Mouse (Mus musculus) limb, embryonic 11.5 days (tissue): ENCODE measurements around the gene Slc22a4. TPM values are rescaled to one million over a fixed set of nuclear protein-coding genes. Genes with fewer than 3 reads are reported as not detected.
"Not testable (repeated sequence)": the region's sequence is repeated elsewhere in the genome, so short reads cannot be mapped to it uniquely, and the experiment has no call there.

Experiments used
- ATAC-seq: fragments of 200-750 bp; cut with Nextera tagmentation; 2 replicates; pipeline ENCODE4 v1.8.0; 2017; ENCODE audit warnings: low read depth; ENCODE audit not compliant: insufficient number of reproducible peaks, low FRiP score, low TSS enrichment
- DNase-seq: peaks from one replicate; pipeline ENCODE4 v3.0.0-alpha.2; 2015; ENCODE audit warnings: low spot score
- H3K27ac ChIP-seq: fragments of 300-500 bp; sonication (generic); replicated peaks from 2 replicates; pipeline ENCODE4 v1.5.1; 2014; ENCODE audit warnings: low read depth, mild to moderate bottlenecking, low read length
- H3K27me3 ChIP-seq: fragments of 300-500 bp; sonication (generic); 2 replicates; pipeline ENCODE4 v1.6.1; 2014; ENCODE audit warnings: mild to moderate bottlenecking, low read length, mixed read lengths; ENCODE audit not compliant: control insufficient read depth, insufficient read depth
- H3K36me3 ChIP-seq: fragments of 300-500 bp; sonication (generic); 2 replicates; pipeline ENCODE4 v1.6.1; 2014; ENCODE audit warnings: mild to moderate bottlenecking, low read length, moderate library complexity, mixed read lengths; ENCODE audit not compliant: control insufficient read depth, insufficient read depth
- H3K4me1 ChIP-seq: fragments of 300-500 bp; sonication (generic); 2 replicates; pipeline ENCODE4 v1.6.1; 2014; ENCODE audit warnings: low read length, mixed read lengths; ENCODE audit not compliant: control insufficient read depth, insufficient read depth
- H3K4me2 ChIP-seq: fragments of 300-500 bp; sonication (generic); 2 replicates; pipeline ENCODE4 v1.6.1; 2014; ENCODE audit warnings: low read depth, mild to moderate bottlenecking, moderate library complexity; ENCODE audit not compliant: severe bottlenecking
- H3K4me3 ChIP-seq: fragments of 300-500 bp; sonication (generic); 2 replicates; pipeline ENCODE4 v1.5.1; 2014; ENCODE audit warnings: low read depth, low read length
- H3K9ac ChIP-seq: fragments of 300-500 bp; sonication (generic); 2 replicates; pipeline ENCODE4 v1.6.1; 2014; ENCODE audit warnings: mild to moderate bottlenecking, low read length
- H3K9me3 ChIP-seq: fragments of 300-500 bp; sonication (generic); 2 replicates; pipeline ENCODE4 v1.6.1; 2016; ENCODE audit warnings: low read length; ENCODE audit not compliant: control insufficient read depth
- WGBS: fragments of 180-500 bp; shearing (Covaris S2); extraction: QIAGEN DNeasy Blood & Tissue Kit; methylation state at CpG from one replicate; pipeline ENCODE4 v1.1.7; 2014; 5-methylcytosine and 5-hydroxymethylcytosine counted together
- polyA plus RNA-seq: library from polyadenylated mRNA; unstranded; fragments of >200 nt; fragmentation: Nextera tagmentation; extraction: Ambion mirVana; gene quantifications from 2 replicates; pipeline ENCODE4 v1.2.1, GENCODE M21; 2014

The Slc22a4 gene
- polyA plus RNA-seq, 1 experiment from 2014 or later = 0.89 TPM

- 54% methylated on average over 1 of the region's 1 CpGs for WGBS
- Histone ChIP-seq H3K36me3 (no peaks in the 10 kb centered on the region), H3K9me3 (no peaks in the 10 kb centered on the region), H3K27me3 (no peaks in the 10 kb centered on the region), H3K4me3 (no peak overlapping the region), H3K27ac (no peak overlapping the region), H3K4me1 (no peaks in the 10 kb centered on the region), H3K9ac (no peak overlapping the region), H3K4me2 (no peak overlapping the region)
- ATAC-seq (no peak), DNase-seq (no peak)
Measured at GRCm38 (mm10) chr11:53989232-53989631, 38.7 kb downstream of the Slc22a4 start.

- no peak overlapping the region for H3K4me2 ChIP-seq
- ATAC-seq (no peak), DNase-seq (no peak)
- no peaks in the 10 kb centered on the region for H3K9me3 ChIP-seq
- H3K4me1 ChIP-seq = no peaks in the 10 kb centered on the region
- H3K36me3 ChIP-seq = no peaks in the 10 kb centered on the region
- no peak overlapping the region for H3K27ac ChIP-seq
- 71% methylated on average over 4 of the region's 4 CpGs for WGBS
- H3K4me3 ChIP-seq = no peak overlapping the region
- H3K27me3 ChIP-seq = no peaks in the 10 kb centered on the region
- no peak overlapping the region for H3K9ac ChIP-seq
Measured at GRCm38 (mm10) chr11:53988081-53988480, 39.8 kb downstream of the Slc22a4 start.

- DNase-seq = no peak
- no peaks in the 10 kb centered on the region for H3K4me1 ChIP-seq
Measured at GRCm38 (mm10) chr11:53981396-53981795, 46.5 kb downstream of the Slc22a4 start.

GRCm38 (mm10) chr11:53979788-53980621 lies 47.9 kb downstream of the Slc22a4 start, which contains the start of gene Slc22a21:
Gene Slc22a21, minus strand, starts transcription at chr11:53980332.
- Histone ChIP-seq H3K4me1 (no peaks in the 10 kb centered on the region), H3K4me3 (peak within 1 kb of the TSS; percentile 54), H3K9ac (peak within 1 kb of the TSS; percentile 63), H3K9me3 (no peaks in the 10 kb centered on the region), H3K36me3 (no peaks in the 10 kb centered on the region), H3K27ac (no peak within 1 kb of the TSS), H3K4me2 (peak within 1 kb of the TSS; percentile 93), H3K27me3 (no peaks in the 10 kb centered on the region)
- WGBS = 2% methylated on average over 73 of the region's 73 CpGs
- DNase-seq = peak; percentile 82
- peak; percentile 86 for ATAC-seq

More at GRCm38 (mm10) chr11:53981396-53981795, 46.5 kb downstream of the Slc22a4 start:
- ATAC-seq = no peak
- Histone ChIP-seq H3K36me3 (no peaks in the 10 kb centered on the region), H3K9ac (no peak overlapping the region), H3K4me3 (no peak overlapping the region), H3K9me3 (no peaks in the 10 kb centered on the region), H3K27ac (no peak overlapping the region), H3K27me3 (no peaks in the 10 kb centered on the region), H3K4me2 (no peak overlapping the region)
- 84% methylated on average over 4 of the region's 4 CpGs for WGBS

GRCm38 (mm10) chr11:53979456-53979787 lies 48.5 kb downstream of the Slc22a4 start:
- H3K4me1 ChIP-seq, H3K27ac ChIP-seq, H3K27me3 ChIP-seq, H3K36me3 ChIP-seq, ATAC-seq, H3K9me3 ChIP-seq: not testable (repeated sequence)
- Histone ChIP-seq H3K4me2 (peak overlapping the region; percentile 93), H3K9ac (peak overlapping the region; percentile 63), H3K4me3 (peak overlapping the region; percentile 54)
- peak; percentile 22 for DNase-seq
- 1% methylated on average over 23 of the region's 23 CpGs for WGBS

- no peak overlapping the region for H3K4me2 ChIP-seq
- no peaks in the 10 kb centered on the region for H3K9me3 ChIP-seq
Measured at GRCm38 (mm10) chr11:53977672-53978071, 50.2 kb downstream of the Slc22a4 start.

GRCm38 (mm10) chr11:53975559-53975958 lies 52.3 kb downstream of the Slc22a4 start:
- H3K27me3 ChIP-seq = no peaks in the 10 kb centered on the region
- H3K27ac ChIP-seq = no peak overlapping the region
- no peak overlapping the region for H3K4me3 ChIP-seq
- no peaks in the 10 kb centered on the region for H3K36me3 ChIP-seq
- H3K9me3 ChIP-seq = no peaks in the 10 kb centered on the region
- no peak overlapping the region for H3K4me2 ChIP-seq
- DNase-seq (no peak), ATAC-seq (no peak)
- no peaks in the 10 kb centered on the region for H3K4me1 ChIP-seq
- no peak overlapping the region for H3K9ac ChIP-seq

More at GRCm38 (mm10) chr11:53977672-53978071, 50.2 kb downstream of the Slc22a4 start:
- no peak overlapping the region for H3K9ac ChIP-seq
- H3K4me3 ChIP-seq = no peak overlapping the region
- no peak overlapping the region for H3K27ac ChIP-seq
- ATAC-seq (no peak), DNase-seq (no peak)
- no peaks in the 10 kb centered on the region for H3K36me3 ChIP-seq
- WGBS = 82% methylated on average over 3 of the region's 3 CpGs
- no peaks in the 10 kb centered on the region for H3K27me3 ChIP-seq
- H3K4me1 ChIP-seq = no peaks in the 10 kb centered on the region

GRCm38 (mm10) chr11:53958984-53959383 lies 68.9 kb downstream of the Slc22a4 start:
- H3K36me3 ChIP-seq = no peaks in the 10 kb centered on the region
- H3K27ac ChIP-seq = no peak overlapping the region
- DNase-seq (peak; percentile 40), ATAC-seq (no peak)
- 43% methylated on average over 3 of the region's 3 CpGs for WGBS
- H3K9me3 ChIP-seq = no peaks in the 10 kb centered on the region
- H3K4me3 ChIP-seq = no peak overlapping the region
- no peak overlapping the region for H3K9ac ChIP-seq
- H3K27me3 ChIP-seq = no peaks in the 10 kb centered on the region
- H3K4me2 ChIP-seq = no peak overlapping the region
- H3K4me1 ChIP-seq = no peaks in the 10 kb centered on the region
